Mouse (Mus musculus): Measurements from ENCODE around the gene Thoc3. TPM values are rescaled to one million over a fixed set of nuclear protein-coding genes. Genes with fewer than 3 reads are reported as not detected.

Thoc3 gene
- polyA plus RNA-seq, 1 experiment from 2014 or later, result 90.6 TPM

Other genes with a start within 250 kb of the Thoc3 start
- gene Cplx2, start 97.5 kb downstream of the Thoc3 start, polyA plus RNA-seq (2015; fragmentation: Nextera tagmentation; extraction: Ambion mirVana), result 4.1 and 5.1 TPM in 2 replicates
- gene Simc1, start 34.9 kb upstream of the Thoc3 start, polyA plus RNA-seq (2015; fragmentation: Nextera tagmentation; extraction: Ambion mirVana), result 5.0 and 5.1 TPM in 2 replicates
- gene 4833439L19Rik, start 96.6 kb upstream of the Thoc3 start, polyA plus RNA-seq (2015; fragmentation: Nextera tagmentation; extraction: Ambion mirVana), result 126 and 127 TPM in 2 replicates
- gene Arl10, start 106.2 kb upstream of the Thoc3 start, polyA plus RNA-seq (2015; fragmentation: Nextera tagmentation; extraction: Ambion mirVana), result 18.8 and 21.5 TPM in 2 replicates
- gene Nop16, start 121.2 kb upstream of the Thoc3 start, polyA plus RNA-seq (2015; fragmentation: Nextera tagmentation; extraction: Ambion mirVana), result 75.3 and 91.4 TPM in 2 replicates
- gene Higd2a, start 121.4 kb upstream of the Thoc3 start, polyA plus RNA-seq (2015; fragmentation: Nextera tagmentation; extraction: Ambion mirVana), result 260 TPM in 2 replicates
- gene Cltb, start 142.5 kb upstream of the Thoc3 start, polyA plus RNA-seq (2015; fragmentation: Nextera tagmentation; extraction: Ambion mirVana), result 80.1 and 87.4 TPM in 2 replicates
- 61.0 and 70.2 TPM in 2 replicates for gene Faf2, start 152.9 kb upstream of the Thoc3 start, polyA plus RNA-seq (2015; fragmentation: Nextera tagmentation; extraction: Ambion mirVana)
- 48.9 and 59.3 TPM in 2 replicates for gene Rnf44, start 225.1 kb upstream of the Thoc3 start, polyA plus RNA-seq (2015; fragmentation: Nextera tagmentation; extraction: Ambion mirVana)
- gene Cdhr2, start 232.6 kb upstream of the Thoc3 start, polyA plus RNA-seq (2015; fragmentation: Nextera tagmentation; extraction: Ambion mirVana), result 64.2 and 94.9 TPM in 2 replicates